Mouse (Mus musculus) heart, adult 2 months (tissue): ENCODE results near the gene Stmn1. TPM values are rescaled to one million over a fixed set of nuclear protein-coding genes. Genes with fewer than 3 reads are reported as not detected.

Source experiments
- DNase-seq, 2 experiments: peaks; one replicate each; pipeline ENCODE4 v3.0.0; 2021
- H3K27ac ChIP-seq: fragments of 200-600 bp; 2 replicates; pipeline ENCODE4 v1.8.1; 2022
- H3K27me3 ChIP-seq: fragments of 200-500 bp; 2 replicates; pipeline ENCODE4 v1.6.1; 2012; ENCODE audit warnings: mild to moderate bottlenecking, low read length, inconsistent platforms, mixed read lengths; ENCODE audit not compliant: control insufficient read depth, insufficient read depth
- H3K36me3 ChIP-seq: fragments of 200-500 bp; 2 replicates; pipeline ENCODE4 v1.6.1; 2012; ENCODE audit warnings: low read length, inconsistent platforms; ENCODE audit not compliant: control insufficient read depth, insufficient read depth
- H3K4me1 ChIP-seq: fragments of 200-500 bp; 2 replicates; pipeline ENCODE4 v1.6.1; 2011; ENCODE audit warnings: low read length; ENCODE audit not compliant: control insufficient read depth, insufficient read depth
- H3K4me3 ChIP-seq: fragments of 200-600 bp; 2 replicates; pipeline ENCODE4 v1.8.1; 2022
- H3K79me2 ChIP-seq: fragments of 200-500 bp; replicated peaks from 2 replicates; pipeline ENCODE4 v1.6.1; 2012; ENCODE audit warnings: mild to moderate bottlenecking, inconsistent platforms, low read length, moderate library complexity, mixed read lengths; ENCODE audit not compliant: control insufficient read depth, insufficient read depth
- H3K9ac ChIP-seq: fragments of 200-500 bp; 2 replicates; pipeline ENCODE4 v1.6.1; 2012; ENCODE audit warnings: low read depth, mild to moderate bottlenecking, control low read depth, inconsistent platforms, low read length, mixed read lengths
- CTCF ChIP-seq: fragments of 200-600 bp; IDR thresholded peaks from 2 replicates; pipeline ENCODE4 v1.8.1; 2022; ENCODE audit warnings: antibody characterized with exemption, mild to moderate bottlenecking, moderate library complexity
- EP300 ChIP-seq: fragments of 200-500 bp; IDR thresholded peaks from 2 replicates; pipeline ENCODE4 v1.6.1; 2011; ENCODE audit warnings: low read depth, low read length, control low read depth; ENCODE audit not compliant: insufficient read depth
- POLR2A ChIP-seq: fragments of 200-500 bp; IDR thresholded peaks from 2 replicates; pipeline ENCODE4 v1.6.1; 2011; ENCODE audit warnings: mild to moderate bottlenecking, low read depth, low read length, control low read depth; ENCODE audit not compliant: insufficient read depth
- WGBS: fragments of 180-500 bp; shearing (Covaris S2); methylation state at CpG from one replicate; pipeline ENCODE4 v1.1.7; 2018; 5-methylcytosine and 5-hydroxymethylcytosine counted together
- intact Hi-C: fragments of 180-260 bp; cut with DNase I; formaldehyde crosslinking; loops from one replicate; pipeline ENCODE4 v1.15.1; 2025
- polyA plus RNA-seq: library from polyadenylated mRNA; depleted of rRNA; stranded (reverse); fragments of >200 nt; gene quantifications from 2 replicates; pipeline ENCODE4 v1.2.3, GENCODE M21; 2012
- total RNA-seq, 2 experiments: library from RNA; stranded (reverse); gene quantifications; 2 replicates each; pipeline ENCODE4 v1.2.3; 2021

Stmn1 gene
- total and polyA plus RNA-seq, 3 experiments: 10.9 to 23.0 (median 20.1) TPM

DNA sequence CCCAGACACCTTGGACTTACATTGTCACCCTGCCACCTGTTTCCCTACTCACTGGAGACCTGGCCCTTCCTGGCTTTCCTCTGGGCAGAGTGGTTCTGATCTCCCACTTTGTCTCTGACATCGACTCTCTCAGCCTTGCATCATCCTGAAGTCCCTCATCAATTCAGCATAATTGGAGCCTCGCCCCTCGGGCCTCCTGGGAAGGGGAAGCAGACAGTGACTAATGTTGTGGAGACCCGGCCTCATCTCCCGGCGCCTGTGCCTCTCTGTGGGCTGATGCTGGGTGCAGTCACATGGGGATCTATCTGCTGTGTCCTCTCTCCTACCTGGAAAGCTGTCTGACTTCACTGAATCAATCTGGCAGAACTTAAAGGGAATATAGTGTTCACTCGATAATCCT, 31.9 kb upstream of the Stmn1 start:
- intact Hi-C loops: no loop called here
- H3K36me3 ChIP-seq: no peaks in the 10 kb centered on the region
- H3K79me2 ChIP-seq: no peaks in the 10 kb centered on the region
- 61% methylated on average over 7 of the region's 7 CpGs for WGBS
- TF ChIP-seq EP300: no peak
- no peak for TF ChIP-seq CTCF
- no peak for TF ChIP-seq POLR2A
- no peak overlapping the region for H3K27ac ChIP-seq
- H3K9ac ChIP-seq: no peak overlapping the region
- no peak overlapping the region for H3K4me3 ChIP-seq
- DNase-seq: no peak
- H3K27me3 ChIP-seq: no peaks in the 10 kb centered on the region
- no peaks in the 10 kb centered on the region for H3K4me1 ChIP-seq

DNA sequence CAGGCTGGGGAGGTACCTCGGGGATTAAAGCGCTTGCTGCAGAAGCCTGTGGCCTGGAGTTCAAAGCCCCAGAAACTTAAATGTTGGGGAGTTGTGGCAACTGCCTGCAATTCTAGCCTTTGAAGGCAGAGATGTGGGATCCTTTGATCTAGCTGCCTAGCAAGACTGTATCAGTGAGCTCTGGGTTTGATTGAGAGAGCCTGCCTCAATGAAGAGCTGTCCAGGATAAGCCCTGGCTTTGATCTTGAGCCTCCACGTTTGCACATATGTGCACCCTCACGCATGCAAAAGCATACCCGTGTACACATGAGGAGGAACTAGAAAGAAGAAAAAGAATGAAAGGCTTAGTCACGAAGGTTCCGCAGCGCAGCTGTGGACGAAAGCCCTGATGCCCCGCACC, 31.5 kb upstream of the Stmn1 start:
- intact Hi-C loops: no loop called here

DNA sequence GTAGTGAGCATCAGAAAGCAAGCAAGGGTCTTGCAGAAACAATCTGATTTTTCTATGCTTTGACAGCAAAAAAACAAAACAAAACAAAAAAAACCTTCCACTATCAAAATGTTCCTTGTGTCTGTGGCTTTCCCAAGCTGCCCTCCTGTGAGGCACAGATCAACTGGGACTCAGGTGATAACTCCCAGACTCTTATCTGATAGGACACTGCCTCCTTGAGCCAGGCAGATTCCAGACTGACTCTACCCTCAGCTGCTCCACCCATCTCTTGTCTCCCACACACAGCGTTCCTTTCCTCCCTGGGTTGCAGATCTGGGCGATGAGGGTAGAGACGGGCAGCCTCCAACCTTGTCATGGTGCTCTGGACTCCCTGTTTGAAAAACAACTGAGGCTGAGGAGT, 29.0 kb upstream of the Stmn1 start:
- DNase-seq: no peak
- intact Hi-C loops: no loop called here
- H3K4me1 ChIP-seq: no peaks in the 10 kb centered on the region
- H3K9ac ChIP-seq: no peak overlapping the region
- 68% methylated on average over 3 of the region's 3 CpGs for WGBS
- TF ChIP-seq POLR2A: no peak
- TF ChIP-seq EP300: no peak
- no peak for TF ChIP-seq CTCF
- no peaks in the 10 kb centered on the region for H3K36me3 ChIP-seq
- no peaks in the 10 kb centered on the region for H3K79me2 ChIP-seq
- H3K27me3 ChIP-seq: no peaks in the 10 kb centered on the region
- H3K4me3 ChIP-seq: no peak overlapping the region
- H3K27ac ChIP-seq: no peak overlapping the region

More for the DNA sequence above, 31.5 kb upstream of the Stmn1 start:
- Histone ChIP-seq H3K27ac (no peak overlapping the region), H3K36me3 (no peaks in the 10 kb centered on the region), H3K4me3 (no peak overlapping the region), H3K79me2 (no peaks in the 10 kb centered on the region), H3K27me3 (no peaks in the 10 kb centered on the region), H3K4me1 (no peaks in the 10 kb centered on the region), H3K9ac (no peak overlapping the region)
- TF ChIP-seq CTCF (no peak), EP300 (no peak), POLR2A (no peak)
- no peak for DNase-seq
- WGBS: 79% methylated on average over 10 of the region's 10 CpGs

DNA sequence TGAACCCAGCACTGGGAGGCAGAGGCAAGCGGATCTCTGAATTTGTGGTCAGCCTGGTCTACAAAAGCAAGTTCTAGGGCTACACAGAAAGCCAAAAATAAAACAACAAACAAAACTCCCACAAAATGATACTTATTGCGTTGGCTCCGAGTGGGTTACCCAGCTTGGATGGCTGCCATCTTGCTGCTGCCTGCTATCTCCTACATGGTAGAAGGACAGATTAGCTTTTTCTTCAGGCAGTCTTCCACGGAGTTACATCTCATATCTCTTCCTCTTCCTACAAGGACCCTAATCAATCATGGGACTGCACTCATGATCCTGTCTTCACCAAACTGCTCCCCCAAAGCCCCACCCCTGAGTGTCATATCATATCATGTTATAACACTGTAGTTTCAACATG, 28.2 kb upstream of the Stmn1 start:
- Histone ChIP-seq H3K36me3 (no peaks in the 10 kb centered on the region), H3K27ac (no peak overlapping the region), H3K79me2 (no peaks in the 10 kb centered on the region), H3K27me3 (no peaks in the 10 kb centered on the region), H3K4me1 (no peaks in the 10 kb centered on the region), H3K9ac (no peak overlapping the region), H3K4me3 (no peak overlapping the region)
- TF ChIP-seq EP300 (no peak), POLR2A (no peak), CTCF (no peak)
- WGBS: 54% methylated on average over 4 of the region's 4 CpGs
- intact Hi-C loops: no loop called here
- DNase-seq: no peak

DNA sequence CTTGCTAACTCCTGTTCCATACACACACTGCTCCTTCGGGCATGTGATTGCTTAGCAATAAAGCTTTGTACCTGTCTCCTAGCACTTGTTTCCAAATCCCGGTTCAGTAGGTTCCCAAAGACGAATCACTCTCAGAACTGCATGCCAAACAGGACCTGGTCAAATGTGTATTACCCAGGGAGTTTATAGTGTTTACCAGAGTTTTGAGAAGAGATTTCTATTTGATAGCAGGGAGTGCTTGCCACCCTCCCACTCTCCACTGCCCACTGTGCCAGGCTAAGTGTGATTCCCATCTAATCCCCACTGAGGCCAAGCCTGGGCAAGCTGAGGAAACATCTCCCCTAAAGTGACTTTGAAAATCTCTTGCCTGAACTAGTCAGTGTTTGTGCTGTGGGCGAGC, 25.9 kb upstream of the Stmn1 start:
- WGBS: 81% methylated on average over 4 of the region's 4 CpGs
- DNase-seq: no peak

DNA sequence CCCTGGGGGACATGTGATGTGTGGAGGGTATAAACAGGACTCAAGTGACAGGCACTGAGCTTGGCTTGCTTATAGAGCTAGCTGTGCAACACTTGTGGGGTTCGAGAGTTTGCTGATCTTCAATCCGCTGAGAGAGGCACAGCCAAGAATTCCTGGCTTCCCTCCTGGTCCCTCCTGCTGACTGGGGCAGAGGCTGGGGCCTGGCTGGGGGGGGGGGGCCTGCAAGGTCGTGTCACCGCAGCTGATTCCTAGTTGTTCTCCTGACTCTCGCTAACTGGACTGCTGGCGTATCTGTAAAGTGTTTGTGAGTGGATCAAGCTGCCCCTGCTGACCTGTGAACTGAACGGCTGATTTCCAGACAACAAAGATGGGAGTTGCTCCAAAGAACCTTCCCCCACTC, 24.5 kb upstream of the Stmn1 start:
- Histone ChIP-seq H3K79me2 (no peaks in the 10 kb centered on the region), H3K4me3 (no peak overlapping the region), H3K27me3 (no peaks in the 10 kb centered on the region), H3K9ac (no peak overlapping the region), H3K27ac (no peak overlapping the region), H3K36me3 (no peaks in the 10 kb centered on the region), H3K4me1 (no peaks in the 10 kb centered on the region)
- TF ChIP-seq CTCF (no peak), POLR2A (no peak), EP300 (no peak)
- intact Hi-C loops: no loop called here
- 31% methylated on average over 7 of the region's 7 CpGs for WGBS
- no peak for DNase-seq

More for the DNA sequence above, 25.9 kb upstream of the Stmn1 start:
- Histone ChIP-seq H3K27me3 (no peaks in the 10 kb centered on the region), H3K4me3 (no peak overlapping the region), H3K9ac (no peak overlapping the region), H3K79me2 (no peaks in the 10 kb centered on the region), H3K4me1 (no peaks in the 10 kb centered on the region), H3K27ac (no peak overlapping the region), H3K36me3 (no peaks in the 10 kb centered on the region)
- TF ChIP-seq EP300 (no peak), POLR2A (no peak), CTCF (no peak)
- intact Hi-C loops: no loop called here
